Mouse (Mus musculus): ENCODE measurements at regions not wholly inside any gene's neighbourhood (a gene's known extent, or its start where the extent isn't known, plus 50 kb on each side); places are given as distances from the start of the nearest gene placed in this dataset.

- Histone ChIP-seq H3K4me3 (ENCODE audit: insufficient read depth, low read length) (no peak overlapping the region), H3K27ac (ENCODE audit: insufficient read depth, low read length) (no peak overlapping the region), H3K4me1 (ENCODE audit: control insufficient read depth, insufficient read depth, low read length) (0 out of 2 replicates have a peak, but pooled peaks cover 2% of the 10 kb centered on the region)
- no peak for TF ChIP-seq CTCF (IDR thresholded peaks at IDR 0.05; ENCODE audit: extremely low read depth, insufficient read depth, low read length)
- no peak for TF ChIP-seq POLR2A (IDR thresholded peaks at IDR 0.05; ENCODE audit: extremely low read depth, insufficient read depth, low read length)
These were observed 83.5 kb upstream of the Klf4 start for GRCm38 (mm10) chr4:55615808-55616207.

GRCm38 (mm10) chr4:55613523-55613922, 81.3 kb upstream of the Klf4 start:
- TF ChIP-seq POLR2A (IDR thresholded peaks at IDR 0.05; ENCODE audit: extremely low read depth, insufficient read depth, low read length) (no peak), CTCF (IDR thresholded peaks at IDR 0.05; ENCODE audit: extremely low read depth, insufficient read depth, low read length) (no peak)
- Histone ChIP-seq H3K4me1 (ENCODE audit: control insufficient read depth, insufficient read depth, low read length) (0 out of 2 replicates have a peak, but pooled peaks cover 2% of the 10 kb centered on the region), H3K4me3 (ENCODE audit: insufficient read depth, low read length) (no peak overlapping the region), H3K27ac (ENCODE audit: insufficient read depth, low read length) (no peak overlapping the region)

- TF ChIP-seq POLR2A (IDR thresholded peaks at IDR 0.05; ENCODE audit: extremely low read depth, insufficient read depth, low read length): no peak
- no peak for TF ChIP-seq CTCF (IDR thresholded peaks at IDR 0.05; ENCODE audit: extremely low read depth, insufficient read depth, low read length)
- Histone ChIP-seq H3K4me1 (ENCODE audit: control insufficient read depth, insufficient read depth, low read length) (0 out of 2 replicates have a peak, but pooled peaks cover 1% of the 10 kb centered on the region), H3K27ac (ENCODE audit: insufficient read depth, low read length) (no peak overlapping the region), H3K4me3 (ENCODE audit: insufficient read depth, low read length) (no peak overlapping the region)
These were observed 78.7 kb upstream of the Klf4 start for GRCm38 (mm10) chr4:55610998-55611397.

DNA sequence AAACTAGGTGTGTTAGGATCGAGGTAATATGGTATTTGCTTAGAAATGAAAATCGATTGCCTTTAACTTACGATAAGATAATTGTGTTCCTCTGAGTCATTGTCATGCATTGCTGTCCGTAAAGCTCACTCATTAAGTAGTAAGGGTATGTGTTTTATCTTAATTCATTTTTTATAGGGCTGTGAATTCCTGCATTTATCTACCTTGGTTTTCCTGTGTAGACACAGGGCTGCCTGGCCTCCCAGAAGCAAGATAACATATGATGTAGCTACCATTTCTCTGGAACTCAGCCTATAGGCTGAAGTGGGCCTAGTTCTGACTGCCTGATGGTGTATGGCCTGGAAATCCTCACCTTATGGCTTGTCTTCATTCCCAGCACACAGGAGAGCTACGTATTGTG, 76.9 kb upstream of the Klf4 start:
- Histone ChIP-seq H3K4me1 (ENCODE audit: control insufficient read depth, insufficient read depth, low read length) (no peaks in the 10 kb centered on the region), H3K4me3 (ENCODE audit: insufficient read depth, low read length) (no peak overlapping the region), H3K27ac (ENCODE audit: insufficient read depth, low read length) (no peak overlapping the region)
- TF ChIP-seq POLR2A (IDR thresholded peaks at IDR 0.05; ENCODE audit: extremely low read depth, insufficient read depth, low read length) (no peak), CTCF (IDR thresholded peaks at IDR 0.05; ENCODE audit: extremely low read depth, insufficient read depth, low read length) (no peak)

DNA sequence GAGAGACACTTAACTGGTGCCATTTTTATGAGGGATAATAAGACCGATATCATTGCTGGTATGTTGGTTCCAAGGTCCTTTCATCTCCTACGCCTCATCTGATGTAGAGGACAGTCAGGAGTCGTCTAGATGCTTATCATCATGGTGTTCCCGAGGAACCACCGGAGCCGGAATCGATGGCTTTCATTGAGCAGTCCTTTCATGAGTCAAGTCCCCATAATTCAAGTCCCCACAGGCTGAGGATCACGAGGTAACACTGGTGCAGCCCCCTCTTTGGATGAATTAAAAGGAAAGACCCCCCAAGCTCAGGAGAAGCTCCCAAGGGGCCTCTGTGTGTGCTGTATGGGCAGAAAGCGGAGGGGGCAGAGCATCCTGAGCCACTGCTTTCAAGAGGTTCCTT, 73.3 kb upstream of the Klf4 start:
- TF ChIP-seq CTCF (IDR thresholded peaks at IDR 0.05; ENCODE audit: extremely low read depth, insufficient read depth, low read length): no peak
- TF ChIP-seq POLR2A (IDR thresholded peaks at IDR 0.05; ENCODE audit: extremely low read depth, insufficient read depth, low read length): no peak
- H3K4me1 ChIP-seq (ENCODE audit: control insufficient read depth, insufficient read depth, low read length): no peaks in the 10 kb centered on the region
- no peak overlapping the region for H3K4me3 ChIP-seq (ENCODE audit: insufficient read depth, low read length)
- H3K27ac ChIP-seq (ENCODE audit: insufficient read depth, low read length): no peak overlapping the region

- H3K27ac ChIP-seq (ENCODE audit: insufficient read depth, low read length): no peak overlapping the region
- TF ChIP-seq CTCF (IDR thresholded peaks at IDR 0.05; ENCODE audit: extremely low read depth, insufficient read depth, low read length): no peak
- no peak for TF ChIP-seq POLR2A (IDR thresholded peaks at IDR 0.05; ENCODE audit: extremely low read depth, insufficient read depth, low read length)
- H3K4me1 ChIP-seq (ENCODE audit: control insufficient read depth, insufficient read depth, low read length): no peaks in the 10 kb centered on the region
- no peak overlapping the region for H3K4me3 ChIP-seq (ENCODE audit: insufficient read depth, low read length)
These were observed 72.6 kb upstream of the Klf4 start for GRCm38 (mm10) chr4:55604915-55605314.

GRCm38 (mm10) chr4:55603821-55604435, 71.7 kb upstream of the Klf4 start:
- Histone ChIP-seq H3K4me3 (ENCODE audit: insufficient read depth, low read length) (no peak overlapping the region), H3K27ac (ENCODE audit: insufficient read depth, low read length) (no peak overlapping the region)
- TF ChIP-seq POLR2A (IDR thresholded peaks at IDR 0.05; ENCODE audit: extremely low read depth, insufficient read depth, low read length): no peak
- no peak for TF ChIP-seq CTCF (IDR thresholded peaks at IDR 0.05; ENCODE audit: extremely low read depth, insufficient read depth, low read length)

DNA sequence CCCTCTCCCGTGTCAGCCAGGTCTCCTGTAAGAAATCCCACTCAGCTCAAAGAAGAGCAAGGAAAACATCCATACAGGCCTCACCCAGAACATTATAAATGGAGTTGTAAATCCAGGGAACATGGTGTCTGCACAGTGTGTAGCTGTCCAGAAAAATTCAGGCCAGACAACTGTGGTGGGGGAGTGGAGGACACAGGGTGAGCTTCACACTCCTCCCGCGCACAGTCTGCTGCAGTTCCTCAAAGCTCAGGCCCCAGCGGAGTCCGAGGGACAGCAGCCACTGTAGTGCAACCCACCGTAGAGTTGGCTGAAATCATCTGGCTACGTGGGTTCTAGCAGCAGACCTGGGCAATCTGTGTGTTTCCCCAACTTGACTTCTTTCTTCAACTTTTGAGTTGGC, 62.9 kb upstream of the Klf4 start:
- Histone ChIP-seq H3K4me3 (ENCODE audit: insufficient read depth, low read length) (no peak overlapping the region), H3K27ac (ENCODE audit: insufficient read depth, low read length) (no peak overlapping the region), H3K4me1 (ENCODE audit: control insufficient read depth, insufficient read depth, low read length) (no peaks in the 10 kb centered on the region; the same call in 1 of the 2 replicates)
- TF ChIP-seq CTCF (IDR thresholded peaks at IDR 0.05; ENCODE audit: extremely low read depth, insufficient read depth, low read length) (no peak), POLR2A (IDR thresholded peaks at IDR 0.05; ENCODE audit: extremely low read depth, insufficient read depth, low read length) (no peak)

More at GRCm38 (mm10) chr4:55603821-55604435, 71.7 kb upstream of the Klf4 start:
- H3K4me1 ChIP-seq (ENCODE audit: control insufficient read depth, insufficient read depth, low read length): no peaks in the 10 kb centered on the region

DNA sequence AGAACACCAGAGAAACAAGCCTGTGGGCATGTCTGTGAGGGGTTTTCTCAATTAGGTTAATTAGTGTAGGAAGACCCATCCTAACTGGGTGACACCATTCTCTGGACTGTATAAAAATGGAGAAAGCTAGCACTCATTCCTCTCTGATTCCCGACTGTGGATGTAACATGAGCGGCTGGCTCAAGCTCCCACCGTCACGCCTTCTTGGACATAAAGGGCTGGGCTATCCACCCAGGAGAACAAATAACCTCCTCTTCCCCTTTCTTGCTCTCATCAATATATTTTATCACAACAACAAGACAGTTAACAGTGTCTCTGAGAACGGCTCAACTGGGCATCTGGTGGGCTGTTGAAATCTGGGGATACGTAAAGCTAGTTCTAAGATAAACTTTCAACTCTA, 62.4 kb upstream of the Klf4 start:
- Histone ChIP-seq H3K4me1 (ENCODE audit: control insufficient read depth, insufficient read depth, low read length) (no peaks in the 10 kb centered on the region; the same call in 1 of the 2 replicates), H3K4me3 (ENCODE audit: insufficient read depth, low read length) (no peak overlapping the region), H3K27ac (ENCODE audit: insufficient read depth, low read length) (no peak overlapping the region)
- TF ChIP-seq POLR2A (IDR thresholded peaks at IDR 0.05; ENCODE audit: extremely low read depth, insufficient read depth, low read length) (no peak), CTCF (IDR thresholded peaks at IDR 0.05; ENCODE audit: extremely low read depth, insufficient read depth, low read length) (no peak)

DNA sequence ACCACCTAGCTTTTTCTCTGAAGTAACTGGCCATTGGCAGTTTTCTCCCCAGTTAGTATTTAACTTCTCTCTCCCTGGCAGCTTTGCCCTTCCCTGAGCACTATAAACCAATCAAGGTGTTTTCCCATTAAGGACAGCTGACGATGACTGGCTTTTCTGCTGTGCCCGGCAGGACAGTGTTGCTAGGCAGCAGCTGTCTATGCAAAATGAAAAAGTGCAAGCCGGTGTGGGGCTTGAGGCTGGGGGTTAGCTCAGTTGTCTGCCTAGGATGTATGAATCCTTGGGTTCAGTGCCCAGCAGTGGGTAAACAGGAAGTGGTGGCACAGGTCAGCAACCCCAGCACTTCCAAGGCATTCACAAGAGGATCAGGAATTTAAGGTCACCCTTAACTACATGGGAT, 60.9 kb upstream of the Klf4 start:
- no peaks in the 10 kb centered on the region; the same call in 1 of the 2 replicates for H3K4me1 ChIP-seq (ENCODE audit: control insufficient read depth, insufficient read depth, low read length)
- H3K27ac ChIP-seq (ENCODE audit: insufficient read depth, low read length): no peak overlapping the region
- TF ChIP-seq POLR2A (IDR thresholded peaks at IDR 0.05; ENCODE audit: extremely low read depth, insufficient read depth, low read length) (no peak), CTCF (IDR thresholded peaks at IDR 0.05; ENCODE audit: extremely low read depth, insufficient read depth, low read length) (no peak)
- no peak overlapping the region for H3K4me3 ChIP-seq (ENCODE audit: insufficient read depth, low read length)
